Mouse (Mus musculus): ENCODE data around the gene Dnajb12. TPM values are rescaled to one million over a fixed set of nuclear protein-coding genes. Genes with fewer than 3 reads are reported as not detected.

Dnajb12 gene
- polyA plus RNA-seq, 1 experiment, result not detected

GRCm38 (mm10) chr10:59947296-59948073 lies 68.1 kb downstream of the Dnajb12 start:
- WGBS, result 51% methylated on average over 7 of the region's 7 CpGs
- Histone ChIP-seq H3K4me1 (ENCODE audit: control insufficient read depth, insufficient read depth, low read length) (peaks cover 24% of the 10 kb centered on the region), H3K4me3 (ENCODE audit: insufficient read depth, low read depth, low read length) (no peak overlapping the region), H3K27ac (ENCODE audit: insufficient read depth, low read depth, low read length) (peak overlapping the region; percentile 37)
- no peak for TF ChIP-seq CTCF (IDR thresholded peaks at IDR 0.05; ENCODE audit: insufficient read depth, low read depth, low read length)
- no peak for TF ChIP-seq POLR2A (IDR thresholded peaks at IDR 0.05; ENCODE audit: insufficient read depth, low read depth, low read length)

GRCm38 (mm10) chr10:59948363-59949254 lies 69.3 kb downstream of the Dnajb12 start:
- Histone ChIP-seq H3K27ac (ENCODE audit: insufficient read depth, low read depth, low read length) (no peak overlapping the region), H3K4me1 (ENCODE audit: control insufficient read depth, insufficient read depth, low read length) (peaks cover 19% of the 10 kb centered on the region), H3K4me3 (ENCODE audit: insufficient read depth, low read depth, low read length) (no peak overlapping the region)
- TF ChIP-seq POLR2A (IDR thresholded peaks at IDR 0.05; ENCODE audit: insufficient read depth, low read depth, low read length), result no peak
- TF ChIP-seq CTCF (IDR thresholded peaks at IDR 0.05; ENCODE audit: insufficient read depth, low read depth, low read length), result no peak
- 42% methylated on average over 6 of the region's 6 CpGs for WGBS

Other genes starting within 250 kb of the Dnajb12 start
- gene Micu1, start 177.1 kb upstream of the Dnajb12 start, polyA plus RNA-seq (2012; ENCODE audit: insufficient read depth, insufficient read length, low replicate concordance, missing spikeins), result not detected in 2 replicates
- 264 TPM in 1 of 2 replicates, not detected in the other for gene Ddit4, start 72.3 kb downstream of the Dnajb12 start, polyA plus RNA-seq (2012; ENCODE audit: insufficient read depth, insufficient read length, low replicate concordance, missing spikeins)
- not detected in 2 replicates for gene Ascc1, start 123.2 kb downstream of the Dnajb12 start, polyA plus RNA-seq (2012; ENCODE audit: insufficient read depth, insufficient read length, low replicate concordance, missing spikeins)
- not detected in 2 replicates for gene Anapc16, start 123.6 kb downstream of the Dnajb12 start, polyA plus RNA-seq (2012; ENCODE audit: insufficient read depth, insufficient read length, low replicate concordance, missing spikeins)
- gene Spock2, start 226.7 kb downstream of the Dnajb12 start, polyA plus RNA-seq (2012; ENCODE audit: insufficient read depth, insufficient read length, low replicate concordance, missing spikeins), result 129 and 224 TPM in 2 replicates

Data from olfactory bulb, adult 2 months (tissue).